Mouse (Mus musculus): ENCODE data around the gene Isoc2a. TPM values are rescaled to one million over a fixed set of nuclear protein-coding genes. Genes with fewer than 3 reads are reported as not detected.

The Isoc2a gene
- polyA plus RNA-seq, 1 experiment from 2014 or later, result 0.58 TPM

- no peak for ATAC-seq (ENCODE audit: low read depth)
- Histone ChIP-seq H3K27ac (ENCODE audit: low read depth, low read length) (peak overlapping the region; percentile 52), H3K36me3 (ENCODE audit: control insufficient read depth, insufficient read depth, low read length) (peaks cover 11% of the 10 kb centered on the region), H3K4me1 (ENCODE audit: control insufficient read depth, insufficient read depth, low read length) (peaks cover 34% of the 10 kb centered on the region), H3K4me2 (ENCODE audit: low read depth, low read length) (peak overlapping the region; percentile 60; the same call in 1 of the 2 replicates), H3K27me3 (ENCODE audit: control insufficient read depth, insufficient read depth, low read length) (no peaks in the 10 kb centered on the region), H3K9me3 (ENCODE audit: control insufficient read depth, low read length) (no peaks in the 10 kb centered on the region), H3K4me3 (ENCODE audit: low read depth, low read length) (no peak overlapping the region), H3K9ac (replicated peaks; ENCODE audit: low read depth, low read length) (no peak overlapping the region)
- 14% methylated on average over 3 of the region's 4 CpGs for WGBS
Observed at GRCm38 (mm10) chr7:4924891-4925301, 47.9 kb downstream of the Isoc2a start.

DNA sequence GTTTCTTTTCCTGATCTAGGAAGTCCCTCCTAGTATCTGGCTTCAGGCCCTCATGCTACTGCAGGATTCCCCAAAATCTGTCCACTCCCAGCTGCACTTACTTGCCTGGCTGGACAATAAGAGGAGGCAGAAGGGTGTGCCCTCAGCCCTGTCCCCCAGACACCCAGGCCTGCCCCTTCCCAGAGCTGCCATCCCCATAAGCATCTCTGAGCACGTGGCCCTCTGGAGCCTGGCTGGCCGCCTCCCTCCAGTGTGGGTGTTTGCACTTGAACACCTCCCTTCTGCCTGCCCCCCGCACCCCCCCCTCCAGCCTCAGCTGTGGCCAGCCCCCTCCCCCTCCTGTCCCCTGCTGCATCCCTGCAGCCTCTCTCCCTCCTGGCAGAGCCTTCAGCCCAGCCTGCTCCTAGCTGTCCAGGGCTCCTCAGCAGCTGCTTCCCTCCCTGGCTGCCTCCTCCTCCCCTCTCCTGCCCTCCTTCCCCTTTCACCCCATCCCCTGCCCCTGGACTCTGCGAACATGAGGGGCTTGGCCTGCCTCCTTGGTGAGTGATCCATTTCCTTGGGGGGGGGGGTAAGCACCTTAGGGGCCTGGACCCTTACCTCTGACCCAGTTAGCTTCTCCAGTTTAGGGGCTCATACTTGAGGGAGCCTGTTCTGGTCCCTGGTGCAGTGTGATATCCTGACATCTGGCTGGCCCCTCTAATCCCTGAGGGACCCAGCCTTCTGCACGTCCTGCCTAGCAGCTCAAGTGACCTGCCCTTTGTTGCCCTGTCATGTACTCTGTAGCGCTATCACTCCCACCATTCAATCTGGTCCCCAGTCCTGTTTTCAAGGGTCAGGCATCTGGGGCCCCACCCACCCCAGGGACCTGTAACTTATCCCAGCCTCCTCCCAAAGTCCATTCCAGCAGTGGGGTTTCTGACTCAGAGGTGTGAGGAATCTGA, 48.8 kb downstream of the Isoc2a start, which contains the start of gene Ssc5d:
Gene Ssc5d (plus strand): TSS at position 345 of the 941 bp plus-strand sequence.
- Histone ChIP-seq H3K4me1 (ENCODE audit: control insufficient read depth, insufficient read depth, low read length) (peaks cover 34% of the 10 kb centered on the region), H3K36me3 (ENCODE audit: control insufficient read depth, insufficient read depth, low read length) (peaks cover 3% of the 10 kb centered on the region; the same call in 1 of the 2 replicates), H3K4me2 (ENCODE audit: low read depth, low read length) (peak within 1 kb of the TSS; percentile 60; the same call in 1 of the 2 replicates), H3K27ac (ENCODE audit: low read depth, low read length) (peak within 1 kb of the TSS; percentile 52), H3K27me3 (ENCODE audit: control insufficient read depth, insufficient read depth, low read length) (no peaks in the 10 kb centered on the region), H3K9ac (replicated peaks; ENCODE audit: low read depth, low read length) (no peak within 1 kb of the TSS; the same call in 1 of the 2 replicates), H3K9me3 (ENCODE audit: control insufficient read depth, low read length) (no peaks in the 10 kb centered on the region), H3K4me3 (ENCODE audit: low read depth, low read length) (no peak within 1 kb of the TSS)
- 12% methylated on average over 6 of the region's 6 CpGs for WGBS
- no peak for ATAC-seq (ENCODE audit: low read depth)

DNA sequence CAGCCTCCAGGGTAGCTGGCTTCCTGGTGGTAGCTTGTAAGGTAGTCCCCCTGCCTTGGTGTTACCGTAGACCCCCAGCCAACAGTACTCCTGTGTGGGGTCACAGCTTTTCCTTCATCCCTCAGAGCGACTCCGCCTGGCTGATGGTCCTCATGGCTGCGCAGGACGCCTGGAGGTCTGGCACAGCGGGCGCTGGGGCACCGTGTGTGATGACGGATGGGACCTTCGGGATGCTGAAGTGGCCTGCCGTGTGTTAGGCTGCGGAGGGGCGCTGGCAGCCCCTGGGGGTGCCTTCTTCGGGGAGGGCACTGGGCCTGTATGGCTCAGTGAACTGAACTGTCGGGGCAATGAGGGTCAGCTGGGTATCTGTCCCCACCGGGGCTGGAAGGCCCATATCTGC, 49.9 kb downstream of the Isoc2a start:
- H3K27ac ChIP-seq (ENCODE audit: low read depth, low read length), result no peak overlapping the region
- H3K4me2 ChIP-seq (ENCODE audit: low read depth, low read length), result no peak overlapping the region
- H3K4me1 ChIP-seq (ENCODE audit: control insufficient read depth, insufficient read depth, low read length), result peaks cover 29% of the 10 kb centered on the region
- no peaks in the 10 kb centered on the region for H3K9me3 ChIP-seq (ENCODE audit: control insufficient read depth, low read length)
- no peak for ATAC-seq (ENCODE audit: low read depth)
- 49% methylated on average over 16 of the region's 16 CpGs for WGBS
- H3K27me3 ChIP-seq (ENCODE audit: control insufficient read depth, insufficient read depth, low read length), result no peaks in the 10 kb centered on the region
- no peak overlapping the region for H3K4me3 ChIP-seq (ENCODE audit: low read depth, low read length)
- no peak overlapping the region for H3K9ac ChIP-seq (replicated peaks; ENCODE audit: low read depth, low read length)
- H3K36me3 ChIP-seq (ENCODE audit: control insufficient read depth, insufficient read depth, low read length), result no peaks in the 10 kb centered on the region

GRCm38 (mm10) chr7:4927711-4928110, 50.8 kb downstream of the Isoc2a start:
- 68% methylated on average over 8 of the region's 8 CpGs for WGBS
- ATAC-seq (ENCODE audit: low read depth), result no peak
- no peaks in the 10 kb centered on the region for H3K9me3 ChIP-seq (ENCODE audit: control insufficient read depth, low read length)
- H3K4me1 ChIP-seq (ENCODE audit: control insufficient read depth, insufficient read depth, low read length), result peaks cover 24% of the 10 kb centered on the region
- H3K9ac ChIP-seq (replicated peaks; ENCODE audit: low read depth, low read length), result no peak overlapping the region
- H3K4me3 ChIP-seq (ENCODE audit: low read depth, low read length), result no peak overlapping the region
- H3K27ac ChIP-seq (ENCODE audit: low read depth, low read length), result no peak overlapping the region
- H3K4me2 ChIP-seq (ENCODE audit: low read depth, low read length), result no peak overlapping the region
- H3K27me3 ChIP-seq (ENCODE audit: control insufficient read depth, insufficient read depth, low read length), result no peaks in the 10 kb centered on the region
- no peaks in the 10 kb centered on the region for H3K36me3 ChIP-seq (ENCODE audit: control insufficient read depth, insufficient read depth, low read length)

GRCm38 (mm10) chr7:4928323-4928722, 51.4 kb downstream of the Isoc2a start:
- no peaks in the 10 kb centered on the region for H3K9me3 ChIP-seq (ENCODE audit: control insufficient read depth, low read length)
- no peak overlapping the region for H3K4me2 ChIP-seq (ENCODE audit: low read depth, low read length)
- 67% methylated on average over 17 of the region's 17 CpGs for WGBS
- H3K4me1 ChIP-seq (ENCODE audit: control insufficient read depth, insufficient read depth, low read length), result peaks cover 22% of the 10 kb centered on the region
- H3K27me3 ChIP-seq (ENCODE audit: control insufficient read depth, insufficient read depth, low read length), result no peaks in the 10 kb centered on the region
- no peak for ATAC-seq (ENCODE audit: low read depth)
- H3K27ac ChIP-seq (ENCODE audit: low read depth, low read length), result no peak overlapping the region
- no peak overlapping the region for H3K4me3 ChIP-seq (ENCODE audit: low read depth, low read length)
- no peaks in the 10 kb centered on the region for H3K36me3 ChIP-seq (ENCODE audit: control insufficient read depth, insufficient read depth, low read length)
- H3K9ac ChIP-seq (replicated peaks; ENCODE audit: low read depth, low read length), result no peak overlapping the region

- H3K4me2 ChIP-seq (ENCODE audit: low read depth, low read length), result no peak overlapping the region
- 58% methylated on average over 12 of the region's 12 CpGs for WGBS
- H3K4me1 ChIP-seq (ENCODE audit: control insufficient read depth, insufficient read depth, low read length), result no peaks in the 10 kb centered on the region
- H3K9ac ChIP-seq (replicated peaks; ENCODE audit: low read depth, low read length), result no peak overlapping the region
- H3K9me3 ChIP-seq (ENCODE audit: control insufficient read depth, low read length), result no peaks in the 10 kb centered on the region
- H3K27me3 ChIP-seq (ENCODE audit: control insufficient read depth, insufficient read depth, low read length), result no peaks in the 10 kb centered on the region
- no peak overlapping the region for H3K27ac ChIP-seq (ENCODE audit: low read depth, low read length)
- H3K36me3 ChIP-seq (ENCODE audit: control insufficient read depth, insufficient read depth, low read length), result no peaks in the 10 kb centered on the region
- ATAC-seq (ENCODE audit: low read depth), result no peak
- no peak overlapping the region for H3K4me3 ChIP-seq (ENCODE audit: low read depth, low read length)
Observed at GRCm38 (mm10) chr7:4933103-4933502, 56.1 kb downstream of the Isoc2a start.

DNA sequence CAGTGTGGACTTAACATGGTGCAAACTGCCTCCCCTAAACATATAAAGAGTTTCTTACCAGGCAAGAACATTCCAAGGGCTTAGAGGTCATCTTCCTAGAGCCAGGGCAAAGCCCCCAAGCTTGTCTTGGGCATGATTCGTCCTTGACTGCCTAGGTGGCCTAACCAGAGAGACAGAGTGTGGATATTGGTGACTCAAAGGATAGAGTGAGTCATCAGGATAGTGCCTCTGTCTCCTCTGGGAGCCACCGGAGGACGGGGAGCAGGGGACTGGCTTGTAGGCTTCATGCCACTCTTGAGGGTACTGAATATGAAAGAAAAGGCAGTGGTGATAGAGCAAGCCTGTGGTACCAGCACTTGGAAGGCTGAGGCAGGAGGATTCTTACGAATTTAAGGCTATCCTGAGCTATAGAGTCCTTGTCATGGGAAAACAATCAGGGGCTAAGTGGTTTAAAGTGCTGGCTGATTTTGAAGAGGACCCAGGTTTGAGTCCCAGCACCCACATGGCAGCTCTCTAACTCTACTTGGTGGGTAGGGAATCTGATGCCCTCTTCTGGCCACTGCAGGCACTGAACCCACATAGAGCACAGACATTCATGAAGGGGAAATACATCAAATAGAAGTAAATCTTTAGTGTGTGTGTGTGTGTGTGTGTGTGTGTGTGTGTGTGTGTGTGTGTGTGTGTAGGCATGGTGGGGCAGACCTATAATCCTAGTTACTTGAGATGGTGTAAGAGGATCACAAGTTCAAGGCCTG, 57.4 kb downstream of the Isoc2a start:
- H3K9ac ChIP-seq (replicated peaks; ENCODE audit: low read depth, low read length), result no peak overlapping the region
- no peaks in the 10 kb centered on the region for H3K36me3 ChIP-seq (ENCODE audit: control insufficient read depth, insufficient read depth, low read length)
- no peak for ATAC-seq (ENCODE audit: low read depth)
- H3K4me1 ChIP-seq (ENCODE audit: control insufficient read depth, insufficient read depth, low read length), result no peaks in the 10 kb centered on the region
- no peaks in the 10 kb centered on the region for H3K9me3 ChIP-seq (ENCODE audit: control insufficient read depth, low read length)
- no peak overlapping the region for H3K27ac ChIP-seq (ENCODE audit: low read depth, low read length)
- WGBS, result 84% methylated on average over 4 of the region's 4 CpGs
- no peaks in the 10 kb centered on the region for H3K27me3 ChIP-seq (ENCODE audit: control insufficient read depth, insufficient read depth, low read length)
- no peak overlapping the region for H3K4me2 ChIP-seq (ENCODE audit: low read depth, low read length)
- no peak overlapping the region for H3K4me3 ChIP-seq (ENCODE audit: low read depth, low read length)

DNA sequence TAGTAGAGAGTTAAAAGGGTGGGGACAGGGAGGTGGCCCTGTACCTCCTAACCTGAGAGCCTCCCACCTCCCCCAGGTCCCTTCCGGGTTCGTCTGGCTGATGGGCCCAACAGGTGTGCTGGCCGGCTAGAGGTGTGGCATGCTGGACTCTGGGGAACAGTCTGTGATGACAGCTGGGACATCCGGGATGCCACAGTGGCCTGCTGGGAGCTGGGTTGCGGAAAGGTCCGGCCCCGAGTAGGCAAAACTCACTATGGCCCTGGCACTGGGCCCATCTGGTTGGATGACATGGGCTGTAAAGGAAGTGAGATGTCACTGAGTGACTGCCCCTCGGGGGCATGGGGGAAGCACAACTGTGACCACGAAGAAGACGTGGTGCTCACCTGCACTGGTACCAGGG, 59.9 kb downstream of the Isoc2a start:
- ATAC-seq (ENCODE audit: low read depth), result no peak
- Histone ChIP-seq H3K4me2 (ENCODE audit: low read depth, low read length) (no peak overlapping the region), H3K4me1 (ENCODE audit: control insufficient read depth, insufficient read depth, low read length) (no peaks in the 10 kb centered on the region), H3K27me3 (ENCODE audit: control insufficient read depth, insufficient read depth, low read length) (no peaks in the 10 kb centered on the region), H3K27ac (ENCODE audit: low read depth, low read length) (no peak overlapping the region), H3K9ac (replicated peaks; ENCODE audit: low read depth, low read length) (no peak overlapping the region), H3K36me3 (ENCODE audit: control insufficient read depth, insufficient read depth, low read length) (no peaks in the 10 kb centered on the region), H3K4me3 (ENCODE audit: low read depth, low read length) (no peak overlapping the region), H3K9me3 (ENCODE audit: control insufficient read depth, low read length) (no peaks in the 10 kb centered on the region)
- WGBS, result 77% methylated on average over 10 of the region's 10 CpGs

DNA sequence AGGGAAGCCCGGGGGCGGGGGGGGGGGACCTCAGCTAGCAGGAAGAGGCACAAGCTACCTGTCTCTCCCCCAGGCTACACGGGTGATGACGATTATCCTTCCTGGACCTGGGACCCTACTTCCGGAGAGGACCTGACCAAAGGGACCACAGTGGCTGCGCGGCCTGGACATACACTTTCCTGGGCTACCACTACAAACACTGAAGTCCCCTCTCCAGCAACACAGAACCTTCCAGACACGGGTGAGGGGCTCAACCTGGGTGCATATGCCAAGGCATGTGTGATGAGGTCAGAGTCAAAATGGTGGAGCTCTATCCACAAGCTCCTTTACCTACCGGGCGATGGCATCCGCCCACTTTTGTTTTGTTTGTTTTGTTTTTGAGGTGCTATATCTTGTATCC, 60.4 kb downstream of the Isoc2a start:
- ATAC-seq (ENCODE audit: low read depth), result no peak
- 80% methylated on average over 11 of the region's 11 CpGs for WGBS

More for the DNA sequence above, 60.4 kb downstream of the Isoc2a start:
- Histone ChIP-seq H3K4me1 (ENCODE audit: control insufficient read depth, insufficient read depth, low read length) (no peaks in the 10 kb centered on the region), H3K4me2 (ENCODE audit: low read depth, low read length) (no peak overlapping the region), H3K27ac (ENCODE audit: low read depth, low read length) (no peak overlapping the region), H3K4me3 (ENCODE audit: low read depth, low read length) (no peak overlapping the region), H3K36me3 (ENCODE audit: control insufficient read depth, insufficient read depth, low read length) (no peaks in the 10 kb centered on the region), H3K9ac (replicated peaks; ENCODE audit: low read depth, low read length) (no peak overlapping the region), H3K9me3 (ENCODE audit: control insufficient read depth, low read length) (no peaks in the 10 kb centered on the region), H3K27me3 (ENCODE audit: control insufficient read depth, insufficient read depth, low read length) (no peaks in the 10 kb centered on the region)
